In the genomic region with DNA sequence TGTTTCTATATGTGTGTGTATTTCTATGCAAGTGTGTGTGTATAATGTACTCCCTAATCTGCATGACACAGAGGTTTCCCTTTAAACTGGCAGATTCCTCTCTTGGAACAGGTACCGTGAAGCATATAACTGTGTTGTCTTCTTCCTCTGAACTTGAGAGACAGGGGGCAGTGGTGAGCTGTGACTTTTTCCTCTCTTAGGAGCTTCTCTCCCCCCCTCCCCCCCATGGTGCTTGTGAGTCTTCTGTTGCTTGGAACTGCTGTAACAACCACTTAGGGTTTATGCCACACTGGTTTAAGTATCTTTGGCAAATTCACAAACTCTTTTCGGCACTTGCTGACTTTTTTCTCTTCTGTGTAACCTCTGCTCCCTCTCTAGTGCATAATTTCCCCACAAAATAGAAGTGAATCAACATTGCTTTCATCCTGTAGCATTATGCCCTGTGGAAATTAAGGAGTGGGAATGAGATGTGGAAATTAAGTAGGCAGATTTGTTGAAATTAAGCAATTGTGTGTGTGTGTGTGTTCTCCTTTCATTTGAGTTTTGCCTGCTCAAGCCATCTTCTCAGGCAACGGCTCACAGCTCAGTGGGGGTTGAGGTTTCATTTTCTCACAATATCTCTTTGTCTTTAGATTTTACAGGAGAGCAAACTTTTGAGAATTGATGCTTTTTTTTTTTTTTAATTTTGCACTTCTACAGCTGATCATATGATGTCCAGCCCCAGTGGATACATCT, we compare ENCODE assay signal across 9 mouse cellular contexts. TPM values are rescaled to one million over a fixed set of nuclear protein-coding genes. Genes with fewer than 3 reads are reported as not detected.
A peak's percentile ranks its signal among the peaks of the same experiment; 100 is the strongest.
DNase-seq lines count a peak whose midpoint lies in the region; ATAC-seq and TF ChIP-seq lines count a peak whose summit lies in the region.
"Had no signal": no experiment of that assay in that cellular context is flagged by ENCODE, and none has a peak within 500 bp of the region (broad histone marks: within the 10 kb centered on the region; RNA-seq: fewer than 3 reads in every experiment).

No protein-coding gene starts in this region.

- TF ChIP-seq POLR2A in cortical plate, adult 2 months (IDR thresholded peaks at IDR 0.05; ENCODE audit: extremely low read depth, insufficient read depth, low read length): no peak

- no peaks in the 10 kb centered on the region for H3K4me1 ChIP-seq in cortical plate, adult 2 months (ENCODE audit: control insufficient read depth, insufficient read depth, low read length)
- no peaks in the 10 kb centered on the region for H3K4me1 ChIP-seq in intestine, embryonic 15.5 days (replicated peaks)
- H3K4me1 ChIP-seq: stomach, embryonic 15.5 days had no signal

- no peaks in the 10 kb centered on the region for H3K9me3 ChIP-seq in intestine, embryonic 15.5 days
- H3K9me3 ChIP-seq: stomach, embryonic 15.5 days had no signal

- ATAC-seq in neutrophil, adult 5-6 weeks (ENCODE audit: extremely low read depth, insufficient number of reproducible peaks, low FRiP score, poor library complexity, severe bottlenecking): peak; percentile 87
- no peak for ATAC-seq in intestine, embryonic 15.5 days

- H3K27ac ChIP-seq in gastrocnemius, adult 2 months: no peak overlapping the region
- H3K27ac ChIP-seq in cortical plate, adult 2 months (ENCODE audit: insufficient read depth, low read length): no peak overlapping the region
- no peak overlapping the region for H3K27ac ChIP-seq in intestine, embryonic 15.5 days
- H3K27ac ChIP-seq: stomach, embryonic 15.5 days had no signal

- no peak overlapping the region for H3K4me2 ChIP-seq in intestine, embryonic 15.5 days (replicated peaks)
- H3K4me2 ChIP-seq: stomach, embryonic 15.5 days had no signal

- H3K36me3 ChIP-seq in intestine, embryonic 15.5 days: no peaks in the 10 kb centered on the region
- H3K36me3 ChIP-seq: stomach, embryonic 15.5 days had no signal

- no peak overlapping the region for H3K4me3 ChIP-seq in gastrocnemius, adult 2 months
- H3K4me3 ChIP-seq in cortical plate, adult 2 months (ENCODE audit: insufficient read depth, low read length): no peak overlapping the region
- no peak overlapping the region for H3K4me3 ChIP-seq in intestine, embryonic 15.5 days (replicated peaks)
- H3K4me3 ChIP-seq: stomach, embryonic 15.5 days had no signal

- intact Hi-C loops in gastrocnemius, adult 2 months (cut with DNase I): no loop called here

- no peak overlapping the region for H3K9ac ChIP-seq in intestine, embryonic 15.5 days
- H3K9ac ChIP-seq: stomach, embryonic 15.5 days had no signal

- 63% methylated on average over 3 of the region's 3 CpGs for WGBS in intestine, embryonic 15.5 days

- DNase-seq in gastrocnemius, adult 2 months: peak; percentile 32
- no peak for DNase-seq in gastrocnemius, postnatal 25 days
- DNase-seq in 3134 (ENCODE audit: extremely low read depth, insufficient read length, low spot score) (peak; percentile 50), adipocyte (ENCODE audit: low spot score) (peak; percentile 84)
- peak; percentile 64 to 72 for DNase-seq in kidney, postnatal 4 days

- peak; percentile 53 for TF ChIP-seq CTCF in gastrocnemius, adult 2 months (IDR thresholded peaks at IDR 0.05)
- TF ChIP-seq CTCF in cortical plate, adult 2 months (IDR thresholded peaks at IDR 0.05; ENCODE audit: extremely low read depth, insufficient read depth, low read length): peak; percentile 20; the same call in 1 of the 2 replicates

- no peaks in the 10 kb centered on the region for H3K27me3 ChIP-seq in intestine, embryonic 15.5 days (replicated peaks)
- H3K27me3 ChIP-seq: stomach, embryonic 15.5 days had no signal

RNA-seq across cellular contexts. Expression of a gene that starts 6.9 kb away (rescaled TPM):
- total RNA-seq in gastrocnemius, adult 2 months (2021): under 1 TPM; 0.18 to 0.42 TPM
- total RNA-seq in gastrocnemius, postnatal 25 days (2021): under 1 TPM; 0.20 to 0.80 TPM
- 1.3 and 1.4 TPM in 2 replicates for polyA plus RNA-seq in cortical plate, adult 2 months (2012; rRNA removed)
- 93.7 and 107 TPM in 2 replicates for total RNA-seq in neutrophil, adult 5-6 weeks (2017)
- polyA plus RNA-seq in intestine, embryonic 15.5 days (2015; fragmentation: Nextera tagmentation; extraction: Ambion mirVana): 1.4 and 1.9 TPM in 2 replicates

RNA-seq across cellular contexts. Expression of a gene that starts 20.3 kb away (rescaled TPM):
- total RNA-seq in gastrocnemius, adult 2 months (2021): under 1 TPM; 0.23 to 0.73 TPM
- under 1 TPM; 0.56 to 0.70 TPM for total RNA-seq in gastrocnemius, postnatal 25 days (2021)
- polyA plus RNA-seq in cortical plate, adult 2 months (2012; rRNA removed): 3.0 and 4.1 TPM in 2 replicates
- 1.5 and 2.5 TPM in 2 replicates for total RNA-seq in neutrophil, adult 5-6 weeks (2017)
- polyA plus RNA-seq in intestine, embryonic 15.5 days (2015; fragmentation: Nextera tagmentation; extraction: Ambion mirVana): 4.4 and 9.1 TPM in 2 replicates

RNA-seq across cellular contexts. Expression of a gene that starts 43.4 kb away (rescaled TPM):
- total RNA-seq in gastrocnemius, adult 2 months (2021): under 1 TPM; 0.46 to 0.47 TPM
- under 1 TPM; 0.29 to 0.43 TPM for total RNA-seq in gastrocnemius, postnatal 25 days (2021)
- polyA plus RNA-seq in cortical plate, adult 2 months (2012; rRNA removed): 0.09 and 0.40 TPM in 2 replicates
- not detected in 2 replicates for total RNA-seq in neutrophil, adult 5-6 weeks (2017)
- polyA plus RNA-seq in intestine, embryonic 15.5 days (2015; fragmentation: Nextera tagmentation; extraction: Ambion mirVana): not detected in 2 replicates

RNA-seq across cellular contexts. Expression of a gene that starts 43.4 kb away (rescaled TPM):
- 1 to 10 TPM; 7.1 to 8.8 TPM for total RNA-seq in gastrocnemius, adult 2 months (2021)
- 10 to 100 TPM in 1 of 2 experiments, 1 to 10 TPM in 1; 7.0 to 11.5 TPM for total RNA-seq in gastrocnemius, postnatal 25 days (2021)
- polyA plus RNA-seq in cortical plate, adult 2 months (2012; rRNA removed): 14.8 and 15.6 TPM in 2 replicates
- 39.4 and 48.4 TPM in 2 replicates for total RNA-seq in neutrophil, adult 5-6 weeks (2017)
- 19.4 and 20.6 TPM in 2 replicates for polyA plus RNA-seq in intestine, embryonic 15.5 days (2015; fragmentation: Nextera tagmentation; extraction: Ambion mirVana)

RNA-seq across cellular contexts. Expression of a gene that starts 43.5 kb away (rescaled TPM):
- 1 to 10 TPM; 6.4 to 8.6 TPM for total RNA-seq in gastrocnemius, adult 2 months (2021)
- 1 to 10 TPM; 2.8 to 5.0 TPM for total RNA-seq in gastrocnemius, postnatal 25 days (2021)
- polyA plus RNA-seq in cortical plate, adult 2 months (2012; rRNA removed): 5.8 and 6.6 TPM in 2 replicates
- 13.1 and 15.6 TPM in 2 replicates for total RNA-seq in neutrophil, adult 5-6 weeks (2017)
- polyA plus RNA-seq in intestine, embryonic 15.5 days (2015; fragmentation: Nextera tagmentation; extraction: Ambion mirVana): 21.5 and 22.1 TPM in 2 replicates

Comparison
In these comparisons a context has a peak if more than half of its experiments do, and no peak if none do; other contexts are left out.
1. RNA of a gene that starts 6.9 kb away (total RNA-seq): 93.7 to 107 TPM in neutrophil, adult 5-6 weeks; 0.20 to 0.80 TPM in gastrocnemius, postnatal 25 days and 0.18 to 0.42 TPM in gastrocnemius, adult 2 months; every median in the first group is over 10 times any median in the second.